Comparison of ENCODE assay signal across 8 mouse cellular contexts in genomic region chr10:106469855-106470532, GRCm38 (mm10). TPM values are rescaled to one million over a fixed set of nuclear protein-coding genes. Genes with fewer than 3 reads are reported as not detected.
DNase-seq lines count a peak whose midpoint lies in the region; ATAC-seq and TF ChIP-seq lines count a peak whose summit lies in the region.

Gene Ppfia2 (plus strand): TSS chr10:106470339.

- TF ChIP-seq CTCF in left cerebral cortex, adult 2 months (IDR thresholded peaks at IDR 0.05), result no peak

- peak within 1 kb of the TSS; percentile 25 for H3K9ac ChIP-seq in intestine, embryonic 14.5 days (ENCODE audit: low read length)
- H3K9ac ChIP-seq in stomach, embryonic 15.5 days, result peak within 1 kb of the TSS; percentile 19; the same call in 1 of the 2 replicates

- no peaks in the 10 kb centered on the region for H3K36me3 ChIP-seq in intestine, embryonic 14.5 days (ENCODE audit: control insufficient read depth, insufficient read depth, low read length)
- no peaks in the 10 kb centered on the region for H3K36me3 ChIP-seq in stomach, embryonic 15.5 days

- no peaks in the 10 kb centered on the region for H3K9me3 ChIP-seq in intestine, embryonic 14.5 days (ENCODE audit: control insufficient read depth, low read length)
- H3K9me3 ChIP-seq in stomach, embryonic 15.5 days, result no peaks in the 10 kb centered on the region

- peak within 1 kb of the TSS; percentile 81 for H3K4me2 ChIP-seq in intestine, embryonic 14.5 days (ENCODE audit: low read length)
- H3K4me2 ChIP-seq in stomach, embryonic 15.5 days, result peak within 1 kb of the TSS; percentile 71

- intact Hi-C loops in left cerebral cortex, adult 2 months (cut with DNase I), result loop anchor here (1.0 to 10.0 kb wide), 7 partner anchors 39 to 625 kb away; partner anchors contain the start of genes Ccdc59 and Mettl25

- no peak within 1 kb of the TSS for H3K27ac ChIP-seq in intestine, embryonic 14.5 days (ENCODE audit: low read depth)
- H3K27ac ChIP-seq in left cerebral cortex, adult 2 months, result peak within 1 kb of the TSS; percentile 91
- no peak within 1 kb of the TSS for H3K27ac ChIP-seq in stomach, embryonic 15.5 days

- ATAC-seq in intestine, embryonic 14.5 days (replicated peaks; ENCODE audit: low FRiP score, low TSS enrichment, low read depth), result no peak
- ATAC-seq in megakaryocyte progenitor cell, adult 5-6 weeks (replicated peaks; ENCODE audit: poor library complexity), result peak; percentile 46; the same call in 1 of the 2 replicates
- ATAC-seq in stomach, embryonic 15.5 days (ENCODE audit: insufficient read depth, low FRiP score, low read depth), result 0 out of 2 replicates have a peak, but pooled peaks have one; percentile 27

- H3K4me1 ChIP-seq in intestine, embryonic 14.5 days (replicated peaks; ENCODE audit: control insufficient read depth, insufficient read depth, low read length), result peaks cover 4% of the 10 kb centered on the region; the same call in 1 of the 2 replicates
- no peaks in the 10 kb centered on the region for H3K4me1 ChIP-seq in stomach, embryonic 15.5 days

- peaks cover 31% of the 10 kb centered on the region for H3K27me3 ChIP-seq in intestine, embryonic 14.5 days (replicated peaks; ENCODE audit: control insufficient read depth, insufficient read depth, low read length)
- H3K27me3 ChIP-seq in stomach, embryonic 15.5 days (replicated peaks), result no peaks in the 10 kb centered on the region; the same call in 1 of the 2 replicates

- H3K4me3 ChIP-seq in intestine, embryonic 14.5 days (ENCODE audit: low read depth, low read length), result peak within 1 kb of the TSS; percentile 46
- peak within 1 kb of the TSS; percentile 77 for H3K4me3 ChIP-seq in left cerebral cortex, adult 2 months
- peak within 1 kb of the TSS; percentile 48 for H3K4me3 ChIP-seq in stomach, embryonic 15.5 days (replicated peaks)

- peak; percentile 18 for DNase-seq in adrenal gland, postnatal 10 days
- peak; percentile 89 for DNase-seq in cerebellum, postnatal 10 days
- DNase-seq in frontal cortex, postnatal 10 days (ENCODE audit: low spot score in 2 of 2), result peak; percentile 50 to 69
- DNase-seq in intestine, embryonic 14.5 days (ENCODE audit: low spot score), result peak; percentile 71
- peak; percentile 65 to 71 for DNase-seq in left cerebral cortex, adult 2 months (ENCODE audit: extremely low spot score in 1 of 2, low spot score in 2 of 2)
- DNase-seq in spleen, adult 18-20 months, result no peak

- under 1% methylated on average over 30 of the region's 30 CpGs for WGBS in intestine, embryonic 14.5 days
- under 1% methylated on average over 30 of the region's 30 CpGs for WGBS in stomach, embryonic 15.5 days

RNA-seq across cellular contexts. Expression of gene Ppfia2, which starts in this region (rescaled TPM):
- total RNA-seq in adrenal gland, postnatal 10 days (2021), result 1 to 10 TPM; 6.7 to 8.8 TPM
- 0.81 and 0.99 TPM in 2 replicates for polyA plus RNA-seq in intestine, embryonic 14.5 days (2014; fragmentation: Nextera tagmentation; extraction: Ambion mirVana)
- total RNA-seq in left cerebral cortex, adult 2 months (2021), result 10 to 100 TPM; 80.7 to 86.8 TPM
- total RNA-seq in megakaryocyte progenitor cell, adult 5-6 weeks (2015), result not detected in 2 replicates
- total RNA-seq in megakaryocyte progenitor cell, adult 5-6 weeks (2017), result not detected in 2 replicates
- polyA plus RNA-seq in stomach, embryonic 15.5 days (2015; fragmentation: Nextera tagmentation; extraction: Ambion mirVana), result 0.90 and 1.0 TPM in 2 replicates

Comparison
In these comparisons a context has a peak if more than half of its experiments do, and no peak if none do; other contexts are left out.
1. RNA of gene Ppfia2 (total RNA-seq): 80.7 to 86.8 TPM in left cerebral cortex, adult 2 months; 6.7 to 8.8 TPM in adrenal gland, postnatal 10 days and not detected in megakaryocyte progenitor cell, adult 5-6 weeks; every median in the first group is over 4 times any median in the second.
2. Peak in DNase-seq, H3K4me3 ChIP-seq, H3K9ac ChIP-seq and H3K4me2 ChIP-seq in intestine, embryonic 14.5 days; RNA of the gene not detected or under 1 TPM.
3. Peak in ATAC-seq in megakaryocyte progenitor cell, adult 5-6 weeks; RNA of the gene not detected or under 1 TPM.
4. DNase-seq: peak in adrenal gland, postnatal 10 days (single experiment), cerebellum, postnatal 10 days (2 of 2), frontal cortex, postnatal 10 days (2 of 2) and left cerebral cortex, adult 2 months (2 of 2); none in spleen, adult 18-20 months (0 of 2).
5. Peak in every context shown above with its lines, with median percentiles within 50 percentile points of each other: H3K4me3 ChIP-seq.